Mouse (Mus musculus) liver, postnatal 0 days (tissue): ENCODE measurements around the gene Lgals3.
"Not testable (repeated sequence)": the region's sequence is repeated elsewhere in the genome, so short reads cannot be mapped to it uniquely, and the experiment has no call there.

Experiments
- CTCF ChIP-seq: sonication (generic); IDR thresholded peaks from 2 replicates; pipeline ENCODE4 v1.5.1; 2016; ENCODE audit warnings: antibody characterized with exemption, low read depth
- EP300 ChIP-seq: IDR thresholded peaks from 2 replicates; pipeline ENCODE4 v1.6.1; 2016; ENCODE audit warnings: antibody characterized with exemption, low read depth, mild to moderate bottlenecking

DNA sequence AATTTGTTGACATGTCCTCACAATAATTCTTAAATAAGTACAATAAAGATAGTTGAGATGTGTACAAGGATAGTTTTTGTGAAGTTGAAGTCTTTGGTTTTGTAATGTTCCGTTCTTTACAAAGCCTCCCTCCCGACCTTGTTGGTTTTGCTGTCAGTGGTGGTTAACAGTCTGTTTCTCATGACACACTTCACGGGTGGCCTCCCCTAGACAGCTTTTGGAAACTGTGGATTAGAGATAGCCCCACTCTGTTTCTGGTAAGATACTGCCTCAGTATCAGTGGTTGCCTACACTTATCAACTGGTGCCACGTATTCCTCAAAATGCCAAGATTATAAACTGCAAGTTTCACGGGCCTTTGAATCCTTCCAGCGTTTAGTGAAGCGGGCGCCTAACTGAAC lies 46.0 kb upstream of the Lgals3 start:
- TF ChIP-seq CTCF: not testable (repeated sequence)
- TF ChIP-seq EP300: peak; percentile 61; the same call in 1 of the 2 replicates
